Mouse (Mus musculus) natural killer cell, adult 2 months (primary cell): ENCODE measurements around the gene Tgfbr1.
A peak's percentile ranks its signal among the peaks of the same experiment; 100 is the strongest.
"Not testable (repeated sequence)": the region's sequence is repeated elsewhere in the genome, so short reads cannot be mapped to it uniquely, and the experiment has no call there.

Experiments used
- DNase-seq, 2 experiments: peaks; one replicate each; pipeline ENCODE4 v3.0.0; 2022; ENCODE audit warnings: low spot score in 2 of 2

Gene Tgfbr1

GRCm38 (mm10) chr4:47347022-47347421 is 6.0 kb upstream of the Tgfbr1 start:
- DNase-seq: no peak

GRCm38 (mm10) chr4:47349759-47350158 is 3.3 kb upstream of the Tgfbr1 start:
- DNase-seq: no peak

- DNase-seq: peak; percentile 50 to 69
Measured at GRCm38 (mm10) chr4:47351386-47352049, 1.5 kb upstream of the Tgfbr1 start.

DNA sequence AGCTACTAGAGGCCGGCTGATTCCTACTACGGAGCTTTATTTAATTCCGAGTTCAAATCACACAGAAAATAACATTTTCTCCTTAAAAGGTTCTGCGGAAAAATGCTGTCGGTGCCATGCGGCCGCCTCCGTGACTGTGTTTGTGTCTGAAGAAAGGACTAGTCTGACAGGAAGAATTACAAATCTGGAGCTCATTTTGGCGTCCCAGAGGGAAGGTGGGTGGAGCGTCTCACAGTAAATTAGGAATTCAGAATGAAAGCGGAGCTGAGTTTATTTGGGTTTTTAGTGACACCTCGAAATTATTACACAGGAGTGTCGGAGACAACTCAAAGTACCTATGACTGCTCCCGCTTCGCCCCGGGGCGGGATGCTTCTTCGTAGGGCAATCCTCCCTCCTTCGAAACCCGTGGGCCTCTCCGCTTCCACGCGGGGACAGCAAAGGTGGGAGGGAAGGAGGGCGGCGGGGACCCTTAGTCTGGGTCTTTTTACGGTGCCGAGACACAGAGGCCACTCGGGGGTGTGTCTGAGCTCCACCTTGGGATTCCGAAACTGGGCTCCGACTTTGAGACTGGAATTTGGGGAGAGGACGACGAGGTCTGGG is 861 bp upstream of the Tgfbr1 start:
- DNase-seq: peak; percentile 10 to 17

- peak in 1 of 2 experiments; percentile 3 for DNase-seq
Measured at GRCm38 (mm10) chr4:47353416-47354111, 542 bp downstream of the Tgfbr1 start.

DNA sequence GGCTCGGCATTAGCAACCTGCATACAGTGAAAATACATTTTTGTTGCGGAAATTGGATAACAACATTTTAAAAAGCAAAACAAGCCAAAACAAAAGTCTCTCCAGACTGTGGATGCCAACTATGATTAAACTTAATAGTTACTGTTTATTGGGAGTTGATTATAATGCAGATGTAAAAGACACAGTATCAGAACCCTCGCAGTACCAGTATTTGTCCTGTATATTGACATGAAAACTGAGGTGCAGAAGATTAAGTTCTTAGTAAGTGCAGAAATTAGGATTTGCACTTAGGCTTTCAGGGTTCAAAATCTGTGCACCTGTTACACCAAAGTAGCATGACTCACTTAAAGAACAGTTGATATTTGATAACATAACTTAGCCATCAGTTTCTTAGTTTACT is 1.3 kb downstream of the Tgfbr1 start:
- no peak for DNase-seq

GRCm38 (mm10) chr4:47362662-47363061 is 9.6 kb downstream of the Tgfbr1 start:
- DNase-seq: no peak

DNA sequence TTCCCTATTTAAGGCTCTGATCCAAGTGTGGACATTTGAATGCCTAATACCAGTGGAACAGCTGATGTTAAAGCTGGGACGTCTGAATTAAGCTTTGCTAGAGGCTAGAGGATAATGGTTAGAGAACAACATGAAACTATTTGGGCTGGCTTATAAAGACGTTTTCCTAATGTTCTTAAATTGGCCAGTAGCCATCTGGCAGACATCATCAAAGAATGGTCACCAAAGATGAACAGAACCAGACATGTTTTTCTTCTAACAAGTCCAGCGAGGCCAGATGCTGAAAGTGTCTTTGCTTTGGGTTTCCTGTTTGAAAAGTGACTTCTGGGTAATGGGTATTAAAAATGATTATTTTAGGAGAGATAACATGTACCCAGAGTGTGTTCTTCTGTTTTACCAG is 10.1 kb downstream of the Tgfbr1 start:
- no peak for DNase-seq

- DNase-seq: no peak
Measured at GRCm38 (mm10) chr4:47368717-47369116, 15.7 kb downstream of the Tgfbr1 start.

- DNase-seq: no peak
Measured at GRCm38 (mm10) chr4:47378716-47379115, 25.7 kb downstream of the Tgfbr1 start.

GRCm38 (mm10) chr4:47382426-47382825 is 29.4 kb downstream of the Tgfbr1 start:
- no peak for DNase-seq

DNA sequence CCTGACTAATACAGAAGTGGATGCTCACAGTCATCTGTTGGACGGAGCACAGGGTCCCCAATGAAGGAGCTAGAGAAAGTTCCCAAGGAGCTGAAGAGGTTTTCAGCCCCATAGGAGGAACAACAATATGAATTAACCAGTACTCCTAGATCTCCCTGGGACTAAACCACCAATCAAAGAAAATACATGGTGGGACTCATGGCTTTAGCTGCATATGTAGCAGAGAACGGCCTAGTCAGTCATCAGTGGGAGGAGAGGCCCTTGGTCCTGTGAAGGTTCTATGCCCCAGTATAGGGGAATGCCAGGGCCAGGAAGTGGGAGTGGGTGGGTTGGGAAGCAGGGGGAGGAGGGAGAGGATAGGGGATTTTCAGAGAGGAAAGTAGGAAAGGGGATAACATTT is 38.9 kb downstream of the Tgfbr1 start:
- not testable (repeated sequence) for DNase-seq

DNA sequence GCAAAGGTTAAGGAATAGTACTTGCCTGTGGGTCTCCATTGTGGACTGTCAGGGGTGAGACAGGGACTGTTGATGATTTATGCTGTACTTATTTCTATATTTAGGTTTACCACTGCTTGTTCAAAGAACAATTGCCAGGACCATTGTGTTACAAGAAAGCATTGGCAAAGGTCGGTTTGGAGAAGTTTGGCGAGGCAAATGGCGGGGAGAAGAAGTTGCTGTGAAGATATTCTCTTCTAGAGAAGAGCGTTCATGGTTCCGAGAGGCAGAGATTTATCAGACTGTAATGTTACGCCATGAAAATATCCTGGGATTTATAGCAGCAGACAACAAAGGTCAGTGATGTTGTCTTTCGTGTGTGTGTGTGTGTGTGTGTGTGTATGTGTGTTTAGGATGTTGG is 43.2 kb downstream of the Tgfbr1 start:
- no peak for DNase-seq

DNA sequence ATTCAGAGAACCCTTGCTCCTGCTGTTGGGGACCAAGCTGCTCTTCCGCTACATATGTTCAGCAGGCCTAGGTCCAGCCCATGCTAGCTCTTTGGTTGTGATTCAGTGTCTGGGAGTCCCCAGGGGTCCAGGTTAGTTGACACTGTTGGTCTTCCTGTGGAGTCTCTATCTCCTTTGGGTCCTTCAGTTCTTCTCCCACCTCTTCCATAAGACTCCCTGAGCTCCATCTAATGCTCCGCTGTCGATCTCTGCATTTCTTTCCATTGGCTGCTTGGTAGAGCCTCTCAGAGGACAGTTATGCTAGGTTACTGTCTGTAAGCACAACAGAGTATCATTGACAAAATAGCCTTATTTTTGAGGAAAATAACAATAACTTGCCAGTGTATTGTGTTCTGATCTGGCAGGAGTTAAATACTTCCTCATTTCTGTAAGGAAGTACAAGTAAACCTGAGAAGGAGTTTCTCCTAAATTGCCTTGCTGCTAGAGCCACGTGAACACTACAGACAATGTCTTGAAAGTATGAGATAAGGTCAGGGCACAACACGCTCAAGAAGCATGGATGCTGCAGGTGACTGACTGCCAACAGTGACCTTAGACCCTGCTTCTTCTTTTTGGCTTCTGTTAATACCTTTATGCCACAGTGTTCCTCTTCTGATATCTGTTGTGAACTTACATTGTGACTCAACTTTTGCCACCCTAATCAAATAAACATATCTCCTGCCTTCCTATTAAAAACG is 45.1 kb downstream of the Tgfbr1 start:
- no peak for DNase-seq

- DNase-seq: peak; percentile 33 to 52
Measured at GRCm38 (mm10) chr4:47399824-47400223, 46.8 kb downstream of the Tgfbr1 start.

DNA sequence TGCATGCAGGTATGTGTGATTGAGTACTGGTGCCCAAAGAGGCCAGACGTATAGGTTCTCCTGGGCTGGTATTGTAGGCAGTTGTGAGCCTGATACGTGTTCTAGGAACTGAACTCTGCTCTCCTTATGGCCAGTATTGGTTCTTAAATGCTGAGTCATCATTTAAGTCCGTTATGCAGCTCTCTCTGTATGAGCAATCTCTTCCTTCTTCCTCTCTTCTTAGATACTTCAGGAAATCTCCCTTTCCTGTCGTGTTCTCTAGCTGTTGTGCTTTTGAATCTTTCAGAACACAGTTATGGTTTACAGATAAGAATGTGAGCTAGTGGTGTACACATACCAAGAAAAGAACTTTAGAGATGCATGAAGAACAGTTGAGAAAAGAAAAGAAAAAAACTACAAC is 47.3 kb downstream of the Tgfbr1 start:
- DNase-seq: no peak

DNA sequence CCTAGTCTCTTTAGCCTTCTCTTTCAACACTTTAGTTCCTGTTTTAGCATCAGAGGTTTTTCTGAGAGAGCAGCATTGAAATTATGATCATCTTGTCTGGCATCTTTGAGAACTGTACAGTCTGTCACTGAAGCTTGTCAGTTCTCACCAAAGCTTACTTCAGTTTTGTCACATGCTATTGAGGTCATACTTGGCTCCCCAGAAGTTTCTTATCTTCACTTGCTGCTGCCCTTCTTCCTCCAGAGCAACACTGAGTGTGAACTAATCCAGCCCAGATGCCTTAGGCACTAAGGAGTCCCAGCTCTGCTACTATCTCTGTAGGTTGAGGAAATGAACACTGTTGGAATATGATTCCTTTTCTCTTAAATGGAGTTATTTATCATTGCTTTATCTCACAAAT is 49.2 kb downstream of the Tgfbr1 start:
- DNase-seq: no peak

DNA sequence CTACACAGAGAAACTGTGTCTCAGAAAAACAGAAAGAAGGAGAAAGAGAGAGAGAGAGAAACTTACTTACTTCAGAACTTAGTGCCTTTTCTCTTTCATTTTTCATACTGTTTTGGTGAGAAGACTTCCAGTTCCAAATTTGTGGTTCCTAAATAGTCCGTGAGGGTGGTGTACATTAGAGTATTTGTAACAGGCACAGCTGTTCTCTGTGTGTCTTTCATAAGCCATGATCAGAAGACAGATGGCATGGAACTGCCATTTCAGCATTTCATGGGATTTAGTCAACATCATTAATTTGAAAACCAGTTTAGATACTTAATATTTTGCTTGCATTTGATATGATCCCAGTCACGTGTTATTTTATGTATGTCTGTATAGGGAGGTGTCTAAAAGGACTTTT is 51.5 kb downstream of the Tgfbr1 start:
- DNase-seq: no peak

GRCm38 (mm10) chr4:47407161-47407560 is 54.1 kb downstream of the Tgfbr1 start:
- DNase-seq: no peak

GRCm38 (mm10) chr4:47417871-47418270 is 64.8 kb downstream of the Tgfbr1 start:
- no peak for DNase-seq

GRCm38 (mm10) chr4:47419268-47419973 is 66.4 kb downstream of the Tgfbr1 start:
- no peak for DNase-seq

DNA sequence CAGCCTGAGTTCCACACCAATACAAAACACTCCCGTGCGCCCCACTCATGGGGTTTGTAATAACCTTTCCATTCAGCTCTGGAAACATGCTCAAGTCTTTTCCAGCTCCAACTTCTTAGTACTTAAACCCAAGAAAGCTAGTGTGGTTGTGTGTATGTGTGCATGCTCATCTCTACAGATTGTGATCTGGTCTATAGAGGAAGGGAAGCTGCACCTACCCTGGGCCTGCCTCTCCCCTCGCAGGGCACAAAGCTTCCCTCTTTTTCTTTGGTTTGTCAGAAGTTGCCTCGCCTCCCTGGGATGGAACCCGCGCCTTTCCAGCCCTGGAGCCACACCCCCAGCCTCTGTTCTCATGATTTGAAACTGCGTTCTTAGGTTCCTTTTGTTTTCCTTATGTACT is 67.2 kb downstream of the Tgfbr1 start:
- no peak for DNase-seq
